Mouse (Mus musculus) stomach, postnatal 0 days (tissue): ENCODE data around the gene Atxn7l1. TPM values are rescaled to one million over a fixed set of nuclear protein-coding genes. Genes with fewer than 3 reads are reported as not detected.

Experiments used
- ATAC-seq: fragments of 200-750 bp; cut with Nextera tagmentation; 2 replicates; pipeline ENCODE4 v1.8.0; 2017; ENCODE audit not compliant: low FRiP score, low TSS enrichment
- DNase-seq: peaks from one replicate; pipeline ENCODE4 v3.0.0-alpha.2; 2016; ENCODE audit warnings: low spot score
- H3K27ac ChIP-seq: fragments of 300-500 bp; sonication (generic); replicated peaks from 2 replicates; pipeline ENCODE4 v1.5.1; 2014; ENCODE audit warnings: mild to moderate bottlenecking, control low read depth
- H3K27me3 ChIP-seq: fragments of 300-500 bp; sonication (generic); 2 replicates; pipeline ENCODE4 v1.6.1; 2014; ENCODE audit warnings: low read length; ENCODE audit not compliant: control insufficient read depth, insufficient read depth
- H3K36me3 ChIP-seq: fragments of 300-500 bp; sonication (generic); 2 replicates; pipeline ENCODE4 v1.6.1; 2014; ENCODE audit warnings: low read length, mixed read lengths; ENCODE audit not compliant: control insufficient read depth, insufficient read depth
- H3K4me1 ChIP-seq: fragments of 300-500 bp; sonication (generic); replicated peaks from 2 replicates; pipeline ENCODE4 v1.6.1; 2014; ENCODE audit warnings: antibody characterized with exemption; ENCODE audit not compliant: control insufficient read depth, insufficient read depth
- H3K4me2 ChIP-seq: fragments of 300-500 bp; sonication (generic); replicated peaks from 2 replicates; pipeline ENCODE4 v1.6.1; 2014; ENCODE audit warnings: low read depth, mild to moderate bottlenecking, control low read depth, moderate library complexity
- H3K4me3 ChIP-seq: fragments of 300-500 bp; sonication (generic); 2 replicates; pipeline ENCODE4 v1.5.1; 2014; ENCODE audit warnings: low read depth, low read length, control low read depth
- H3K9ac ChIP-seq: fragments of 300-500 bp; sonication (generic); 2 replicates; pipeline ENCODE4 v1.6.1; 2014; ENCODE audit warnings: mild to moderate bottlenecking, low read length, control low read depth, mixed read lengths
- H3K9me3 ChIP-seq: fragments of 300-500 bp; sonication (generic); 2 replicates; pipeline ENCODE4 v1.6.1; 2016; ENCODE audit warnings: low read length; ENCODE audit not compliant: control insufficient read depth
- CTCF ChIP-seq: IDR thresholded peaks from 2 replicates; pipeline ENCODE4 v1.5.1; 2016; ENCODE audit warnings: antibody characterized with exemption, low read depth, mild to moderate bottlenecking, moderate library complexity
- EP300 ChIP-seq: optimal IDR thresholded peaks from 2 replicates; pipeline ENCODE3; 2016; ENCODE audit warnings: antibody characterized with exemption
- WGBS: fragments of 180-500 bp; shearing (Covaris S2); extraction: QIAGEN DNeasy Blood & Tissue Kit; methylation state at CpG from one replicate; pipeline ENCODE4 v1.1.7; 2014; 5-methylcytosine and 5-hydroxymethylcytosine counted together
- polyA plus RNA-seq: library from polyadenylated mRNA; unstranded; fragments of >200 nt; fragmentation: Nextera tagmentation; extraction: Ambion mirVana; gene quantifications from 2 replicates; pipeline ENCODE4 v1.2.1, GENCODE M21; 2015

The Atxn7l1 gene
- polyA plus RNA-seq, 1 experiment from 2014 or later: 4.7 TPM

DNA sequence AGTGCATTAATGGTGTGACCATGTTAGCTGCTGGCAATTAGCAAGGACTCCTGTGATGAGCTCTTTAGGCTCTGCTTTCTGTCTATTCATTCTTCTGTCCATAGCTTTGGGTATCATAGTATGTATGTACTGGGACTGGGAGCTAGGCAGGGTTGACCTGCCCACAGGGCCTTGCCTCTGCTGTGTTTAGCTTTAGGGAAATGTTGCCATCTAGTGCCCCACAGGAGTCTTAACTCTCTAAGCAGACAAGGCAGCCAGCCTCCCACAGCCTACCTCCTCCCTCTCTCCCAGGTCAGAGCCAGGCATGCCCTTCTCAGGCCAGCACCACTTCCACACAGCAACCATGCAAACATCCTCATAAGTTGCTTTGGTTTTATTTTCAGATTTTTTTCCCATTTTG, 38.0 kb upstream of the Atxn7l1 start:
- peak; percentile 75; the same call in 1 of the 2 replicates for ATAC-seq
- no peak overlapping the region for H3K27ac ChIP-seq
- H3K4me3 ChIP-seq: no peak overlapping the region
- DNase-seq: peak; percentile 31
- no peaks in the 10 kb centered on the region for H3K27me3 ChIP-seq
- no peak for TF ChIP-seq EP300
- TF ChIP-seq CTCF: peak; percentile 80
- H3K9ac ChIP-seq: no peak overlapping the region
- no peaks in the 10 kb centered on the region for H3K9me3 ChIP-seq
- 0 out of 2 replicates have a peak, but pooled peaks cover 2% of the 10 kb centered on the region for H3K4me1 ChIP-seq
- H3K36me3 ChIP-seq: no peaks in the 10 kb centered on the region
- H3K4me2 ChIP-seq: no peak overlapping the region

DNA sequence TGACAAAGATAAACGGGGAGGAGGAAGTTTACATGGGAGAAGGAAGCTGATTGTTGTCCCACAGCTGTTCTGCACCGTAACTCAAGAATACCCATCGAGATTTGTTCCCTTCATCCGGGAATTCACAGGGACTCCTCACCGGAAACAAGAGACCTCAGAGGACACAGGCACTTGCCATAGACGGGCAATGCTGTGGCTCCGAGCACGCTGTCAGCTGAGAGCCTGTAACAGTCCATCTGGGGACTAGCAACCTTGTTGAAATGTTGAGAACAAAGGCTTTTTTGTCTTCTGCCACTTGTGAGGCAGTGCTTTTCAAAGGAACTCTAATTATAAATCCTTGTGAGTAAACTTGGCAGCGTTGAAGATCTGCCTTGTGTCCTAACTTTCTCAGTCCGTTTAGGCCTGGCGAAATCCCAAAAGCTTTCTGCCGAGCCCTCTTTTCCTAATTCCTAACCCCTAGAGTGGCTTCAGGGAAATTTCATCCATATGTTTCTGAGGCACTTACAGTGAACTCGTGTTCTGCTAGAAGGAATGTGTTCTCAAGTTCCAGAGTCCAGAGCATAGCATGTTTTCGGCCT, 36.5 kb upstream of the Atxn7l1 start:
- H3K4me1 ChIP-seq: 0 out of 2 replicates have a peak, but pooled peaks cover 2% of the 10 kb centered on the region
- ATAC-seq (peak; percentile 57; the same call in 1 of the 2 replicates), DNase-seq (peak; percentile 27)
- H3K9me3 ChIP-seq: no peaks in the 10 kb centered on the region
- TF ChIP-seq EP300 (no peak), CTCF (no peak)
- no peak overlapping the region for H3K9ac ChIP-seq
- no peaks in the 10 kb centered on the region for H3K36me3 ChIP-seq
- peak overlapping the region; percentile 29; the same call in 1 of the 2 replicates for H3K4me2 ChIP-seq
- 20% methylated on average over 14 of the region's 14 CpGs for WGBS
- H3K27me3 ChIP-seq: no peaks in the 10 kb centered on the region
- peak overlapping the region; percentile 80 for H3K27ac ChIP-seq
- no peak overlapping the region for H3K4me3 ChIP-seq

DNA sequence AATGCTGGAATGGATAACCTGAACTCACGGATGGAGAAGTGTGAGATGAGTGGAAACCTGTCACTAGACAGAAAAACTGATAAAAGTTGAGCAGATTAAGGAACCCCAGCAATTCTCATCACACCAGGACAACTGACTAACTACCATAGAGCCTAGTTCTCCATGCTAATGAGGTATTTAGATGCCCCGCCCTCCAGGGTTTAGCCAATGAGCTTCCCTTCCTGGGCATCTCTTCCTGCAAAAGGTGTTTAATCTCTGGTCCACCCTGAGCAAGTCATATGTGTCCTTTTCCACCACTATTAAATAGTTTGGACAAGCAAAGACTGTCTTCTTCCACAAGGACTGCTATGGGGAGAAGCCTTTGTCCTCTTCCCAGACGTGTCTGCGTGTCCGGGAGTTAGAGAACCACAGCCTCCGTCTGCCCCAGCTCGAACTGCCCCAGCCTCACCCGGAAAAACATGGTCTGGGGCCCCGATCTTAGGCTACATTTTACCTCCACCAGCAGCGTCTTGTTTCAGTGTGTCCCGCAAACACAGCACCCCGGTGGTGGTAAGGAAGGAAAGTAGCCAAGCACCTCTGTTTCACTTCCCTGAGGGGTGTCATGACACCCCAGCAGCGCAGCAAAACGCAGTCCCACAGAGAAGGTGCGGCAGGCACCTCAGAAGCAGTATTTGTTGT, 28.7 kb upstream of the Atxn7l1 start:
- Histone ChIP-seq H3K9me3 (no peaks in the 10 kb centered on the region), H3K36me3 (no peaks in the 10 kb centered on the region), H3K4me1 (no peaks in the 10 kb centered on the region), H3K4me2 (peak overlapping the region; percentile 27), H3K27me3 (no peaks in the 10 kb centered on the region), H3K4me3 (peak overlapping the region; percentile 17; the same call in 1 of the 2 replicates), H3K27ac (no peak overlapping the region), H3K9ac (no peak overlapping the region)
- DNase-seq: peak; percentile 25
- TF ChIP-seq CTCF (no peak), EP300 (no peak)
- WGBS: 37% methylated on average over 15 of the region's 15 CpGs
- ATAC-seq: no peak

DNA sequence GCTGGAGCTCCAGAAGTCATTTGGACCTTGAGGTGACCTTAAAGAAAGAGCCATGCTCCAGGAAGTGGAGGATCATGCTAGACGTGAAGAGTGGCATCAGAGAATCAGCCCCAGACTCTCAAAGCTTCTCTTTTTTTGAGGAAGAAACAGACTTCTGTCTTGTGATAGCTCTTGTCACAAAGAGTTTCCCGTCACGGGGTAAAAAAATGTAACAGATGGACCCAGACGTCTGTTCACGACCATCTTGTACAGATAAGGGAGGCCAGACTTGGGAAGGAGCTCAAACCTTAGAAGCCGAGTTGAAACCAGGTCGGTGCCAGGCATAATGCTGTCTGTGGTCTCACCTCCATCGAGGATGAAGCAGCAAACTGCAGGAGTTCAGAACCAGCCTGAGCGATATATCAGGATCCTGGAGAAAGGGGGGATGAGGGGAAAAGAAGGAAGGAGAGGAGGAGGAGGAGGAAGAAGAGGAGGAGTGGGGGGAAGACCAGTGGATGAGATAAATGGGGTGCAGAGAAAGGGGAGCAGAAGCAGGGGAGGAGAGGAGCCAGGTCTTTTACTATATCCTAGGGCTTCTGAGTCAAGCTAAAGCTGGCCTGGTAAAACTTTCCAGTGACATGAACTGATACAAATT, 21.8 kb upstream of the Atxn7l1 start:
- H3K4me3 ChIP-seq: no peak overlapping the region
- TF ChIP-seq EP300 (no peak), CTCF (no peak)
- H3K4me1 ChIP-seq: no peaks in the 10 kb centered on the region
- H3K27ac ChIP-seq: no peak overlapping the region
- H3K4me2 ChIP-seq: no peak overlapping the region
- 73% methylated on average over 9 of the region's 9 CpGs for WGBS
- H3K9ac ChIP-seq: no peak overlapping the region
- ATAC-seq (no peak), DNase-seq (no peak)
- no peaks in the 10 kb centered on the region for H3K36me3 ChIP-seq
- no peaks in the 10 kb centered on the region for H3K27me3 ChIP-seq
- no peaks in the 10 kb centered on the region for H3K9me3 ChIP-seq

DNA sequence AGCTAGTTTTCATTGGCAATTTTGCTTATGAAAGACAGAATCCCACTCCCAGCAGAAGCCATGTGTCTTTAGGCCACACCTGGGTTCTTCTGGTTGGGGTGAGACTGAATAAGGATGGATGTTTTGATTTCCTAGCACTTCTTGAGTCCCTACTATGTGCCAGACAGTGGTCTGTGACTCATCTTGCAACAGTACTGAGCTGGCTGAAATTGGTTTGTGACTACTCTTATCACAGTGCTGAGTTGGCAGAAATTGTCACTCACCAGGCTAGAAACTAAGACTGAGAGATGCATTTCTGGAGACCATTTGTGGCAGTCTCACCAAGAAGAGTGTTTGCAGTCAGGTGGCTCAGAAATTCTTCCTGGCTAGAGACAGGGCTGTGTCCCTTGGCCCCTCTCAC, 21.2 kb upstream of the Atxn7l1 start:
- H3K36me3 ChIP-seq: no peaks in the 10 kb centered on the region
- H3K9ac ChIP-seq: no peak overlapping the region
- no peak overlapping the region for H3K4me3 ChIP-seq
- TF ChIP-seq CTCF (no peak), EP300 (no peak)
- H3K27me3 ChIP-seq: no peaks in the 10 kb centered on the region
- H3K27ac ChIP-seq: no peak overlapping the region
- no peaks in the 10 kb centered on the region for H3K9me3 ChIP-seq
- no peak for DNase-seq
- no peak for ATAC-seq
- H3K4me1 ChIP-seq: no peaks in the 10 kb centered on the region
- H3K4me2 ChIP-seq: no peak overlapping the region

DNA sequence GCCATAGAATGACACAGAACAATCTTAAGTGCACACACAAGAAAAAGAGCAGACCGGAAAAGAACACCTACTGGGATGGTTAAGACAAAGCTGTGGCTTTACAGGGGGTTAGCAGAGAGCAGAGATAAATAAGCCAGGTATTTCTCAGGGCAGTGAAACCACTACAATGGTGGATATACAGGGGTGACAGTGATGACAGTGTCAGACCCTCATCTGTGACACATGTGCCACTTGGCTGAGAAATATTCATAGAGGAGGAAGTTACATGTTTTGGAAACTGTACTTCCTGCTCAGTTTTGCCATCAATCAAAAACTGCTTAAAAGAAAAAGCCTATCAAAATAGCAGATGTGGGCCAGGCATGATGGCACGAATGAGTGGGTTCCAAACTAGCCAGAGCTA, 19.4 kb upstream of the Atxn7l1 start:
- no peak for DNase-seq
- Histone ChIP-seq H3K4me2 (no peak overlapping the region), H3K27ac (no peak overlapping the region), H3K27me3 (no peaks in the 10 kb centered on the region), H3K9ac (no peak overlapping the region), H3K36me3 (no peaks in the 10 kb centered on the region), H3K9me3 (no peaks in the 10 kb centered on the region), H3K4me1 (no peaks in the 10 kb centered on the region), H3K4me3 (no peak overlapping the region)
- no peak for TF ChIP-seq EP300
- TF ChIP-seq CTCF: no peak
- ATAC-seq: no peak
- WGBS: 79% methylated on average over 2 of the region's 2 CpGs
